Mouse (Mus musculus) embryonic facial prominence, embryonic 12.5 days (tissue): ENCODE measurements around the gene Glrb. TPM values are rescaled to one million over a fixed set of nuclear protein-coding genes. Genes with fewer than 3 reads are reported as not detected.
A peak's percentile ranks its signal among the peaks of the same experiment; 100 is the strongest.

Source experiments
- ATAC-seq: fragments of 200-750 bp; cut with Nextera tagmentation; 2 replicates; pipeline ENCODE4 v1.8.0; 2017; ENCODE audit not compliant: insufficient number of reproducible peaks, insufficient read depth, low FRiP score, low TSS enrichment
- H3K27ac ChIP-seq: fragments of 300-500 bp; sonication (generic); 2 replicates; pipeline ENCODE4 v1.5.1; 2016; ENCODE audit warnings: mild to moderate bottlenecking
- H3K27me3 ChIP-seq: fragments of 300-500 bp; sonication (generic); 2 replicates; pipeline ENCODE4 v1.6.1; 2016; ENCODE audit warnings: mild to moderate bottlenecking, moderate library complexity
- H3K36me3 ChIP-seq: fragments of 300-500 bp; sonication (generic); 2 replicates; pipeline ENCODE4 v1.6.1; 2016; ENCODE audit warnings: mild to moderate bottlenecking
- H3K4me1 ChIP-seq: fragments of 300-500 bp; sonication (generic); 2 replicates; pipeline ENCODE4 v1.6.1; 2016
- H3K4me2 ChIP-seq: fragments of 300-500 bp; sonication (generic); replicated peaks from 2 replicates; pipeline ENCODE4 v1.6.1; 2016; ENCODE audit warnings: mild to moderate bottlenecking, moderate library complexity
- H3K4me3 ChIP-seq: fragments of 300-500 bp; sonication (generic); 2 replicates; pipeline ENCODE4 v1.5.1; 2016; ENCODE audit warnings: mild to moderate bottlenecking
- H3K9ac ChIP-seq: fragments of 300-500 bp; sonication (generic); 2 replicates; pipeline ENCODE4 v1.6.1; 2016; ENCODE audit warnings: mild to moderate bottlenecking, moderate library complexity
- H3K9me3 ChIP-seq: fragments of 300-500 bp; sonication (generic); 2 replicates; pipeline ENCODE4 v1.6.1; 2016; ENCODE audit warnings: mild to moderate bottlenecking, moderate library complexity
- WGBS: fragments of 180-500 bp; shearing (Covaris S2); methylation state at CpG from one replicate; pipeline ENCODE4 v1.1.7; 2016; 5-methylcytosine and 5-hydroxymethylcytosine counted together
- polyA plus RNA-seq: library from polyadenylated mRNA; unstranded; fragments of >200 nt; fragmentation: Nextera tagmentation; extraction: Ambion mirVana; gene quantifications from 2 replicates; pipeline ENCODE4 v1.2.1, GENCODE M21; 2016

Gene Glrb
- polyA plus RNA-seq, 1 experiment from 2014 or later: 15.8 TPM

DNA sequence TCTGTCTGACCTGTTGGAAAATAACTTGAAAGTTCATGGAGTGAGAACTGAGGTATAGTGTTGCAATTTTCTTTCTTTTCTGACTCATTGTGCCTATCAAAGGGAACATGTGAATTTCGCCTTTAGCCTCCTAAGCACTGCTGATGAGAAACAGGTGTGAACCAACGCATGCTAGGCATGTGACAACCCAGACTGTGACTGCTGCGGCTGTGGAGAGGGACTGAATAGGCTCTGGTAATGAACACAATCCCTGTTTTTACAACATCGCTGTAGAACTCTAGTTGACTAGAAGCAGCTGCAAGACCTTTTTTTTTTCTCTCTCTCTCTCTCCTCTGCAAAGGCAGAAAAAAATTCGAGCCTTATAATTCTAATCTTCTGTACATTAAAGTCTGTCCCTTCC lies 34.9 kb downstream of the Glrb start:
- Histone ChIP-seq H3K4me1 (0 out of 2 replicates have a peak, but pooled peaks cover under 1% of the 10 kb centered on the region), H3K27me3 (no peaks in the 10 kb centered on the region), H3K9ac (no peak overlapping the region), H3K4me3 (no peak overlapping the region), H3K4me2 (no peak overlapping the region; the same call in 1 of the 2 replicates), H3K9me3 (no peaks in the 10 kb centered on the region), H3K36me3 (no peaks in the 10 kb centered on the region), H3K27ac (no peak overlapping the region)
- ATAC-seq: peak; percentile 84; the same call in 1 of the 2 replicates
- 10% methylated on average over 5 of the region's 5 CpGs for WGBS

- Histone ChIP-seq H3K9me3 (no peaks in the 10 kb centered on the region), H3K9ac (no peak overlapping the region), H3K27ac (no peak overlapping the region), H3K4me3 (no peak overlapping the region), H3K4me1 (no peaks in the 10 kb centered on the region), H3K4me2 (no peak overlapping the region), H3K36me3 (no peaks in the 10 kb centered on the region), H3K27me3 (no peaks in the 10 kb centered on the region)
- ATAC-seq: no peak
- 71% methylated on average over 7 of the region's 7 CpGs for WGBS
These were observed 38.6 kb downstream of the Glrb start for GRCm38 (mm10) chr3:80874690-80875353.

GRCm38 (mm10) chr3:80874081-80874480 lies 39.4 kb downstream of the Glrb start:
- no peaks in the 10 kb centered on the region for H3K9me3 ChIP-seq
- H3K27ac ChIP-seq: no peak overlapping the region
- no peaks in the 10 kb centered on the region for H3K4me1 ChIP-seq
- no peak for ATAC-seq
- no peak overlapping the region for H3K4me2 ChIP-seq
- no peaks in the 10 kb centered on the region for H3K36me3 ChIP-seq
- no peak overlapping the region for H3K9ac ChIP-seq
- no peak overlapping the region for H3K4me3 ChIP-seq
- WGBS: 58% methylated on average over 5 of the region's 5 CpGs
- no peaks in the 10 kb centered on the region for H3K27me3 ChIP-seq

GRCm38 (mm10) chr3:80871472-80872171 lies 41.8 kb downstream of the Glrb start:
- H3K9me3 ChIP-seq: no peaks in the 10 kb centered on the region
- no peak overlapping the region for H3K9ac ChIP-seq
- H3K27me3 ChIP-seq: no peaks in the 10 kb centered on the region
- H3K4me3 ChIP-seq: no peak overlapping the region
- no peak overlapping the region for H3K27ac ChIP-seq
- H3K36me3 ChIP-seq: no peaks in the 10 kb centered on the region
- ATAC-seq: no peak
- no peaks in the 10 kb centered on the region for H3K4me1 ChIP-seq
- no peak overlapping the region for H3K4me2 ChIP-seq
- 85% methylated on average over 1 of the region's 1 CpGs for WGBS

DNA sequence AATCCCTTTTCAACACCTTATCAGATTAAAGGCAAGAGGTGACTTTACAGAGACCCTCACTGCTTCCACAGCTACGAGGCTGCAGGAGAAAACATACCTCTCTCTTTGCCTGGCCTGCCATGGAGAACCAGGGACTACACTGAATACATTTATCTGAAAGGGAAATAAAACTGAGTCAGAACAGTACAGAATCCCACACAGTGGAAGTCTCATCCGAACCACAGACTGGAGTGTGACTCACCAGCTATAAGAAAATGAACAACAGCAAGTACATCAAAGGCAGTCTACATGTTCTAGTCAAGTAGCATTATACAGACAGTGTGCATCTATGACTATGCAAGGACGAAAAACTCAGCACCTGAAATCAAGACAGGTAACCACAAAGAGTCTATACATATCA lies 46.1 kb downstream of the Glrb start:
- no peaks in the 10 kb centered on the region for H3K36me3 ChIP-seq
- no peak overlapping the region for H3K9ac ChIP-seq
- H3K27me3 ChIP-seq: no peaks in the 10 kb centered on the region
- no peaks in the 10 kb centered on the region for H3K4me1 ChIP-seq
- ATAC-seq: no peak
- no peak overlapping the region for H3K27ac ChIP-seq
- no peak overlapping the region for H3K4me2 ChIP-seq
- H3K4me3 ChIP-seq: no peak overlapping the region
- 85% methylated on average over 3 of the region's 3 CpGs for WGBS
- no peaks in the 10 kb centered on the region for H3K9me3 ChIP-seq

DNA sequence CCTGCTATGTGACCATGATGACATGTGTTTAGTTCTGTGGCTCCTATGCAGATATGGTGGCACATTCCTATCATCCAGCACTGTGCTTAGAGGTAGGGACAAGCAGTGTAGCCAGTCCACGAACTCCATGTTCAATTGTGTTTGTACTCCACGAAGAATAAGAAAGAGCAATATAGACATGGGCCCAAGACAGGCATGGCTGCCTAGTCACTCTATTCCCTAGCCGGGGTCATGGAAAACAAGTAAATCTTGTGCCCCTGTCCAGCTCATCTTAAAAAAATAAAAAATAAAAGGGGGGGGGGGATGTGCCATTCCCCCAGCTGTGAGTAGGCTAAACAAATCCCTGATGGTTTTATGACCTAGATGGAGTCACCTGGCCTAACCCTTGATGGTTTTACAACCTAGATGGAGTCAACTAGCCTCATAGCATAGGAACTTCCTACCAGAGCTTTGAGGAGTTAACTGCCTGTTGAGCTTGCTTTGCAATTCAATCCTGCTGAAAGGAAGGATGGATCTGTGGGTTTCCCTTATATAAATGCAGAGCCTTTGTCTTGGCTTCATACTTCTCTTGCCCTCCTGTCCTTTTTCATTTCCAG lies 60.5 kb downstream of the Glrb start:
- Histone ChIP-seq H3K9me3 (no peaks in the 10 kb centered on the region), H3K27ac (no peak overlapping the region), H3K9ac (no peak overlapping the region), H3K4me3 (no peak overlapping the region), H3K36me3 (0 out of 2 replicates have a peak, but pooled peaks cover 4% of the 10 kb centered on the region), H3K4me1 (no peaks in the 10 kb centered on the region), H3K4me2 (no peak overlapping the region), H3K27me3 (no peaks in the 10 kb centered on the region)
- 89% methylated on average over 3 of the region's 3 CpGs for WGBS
- ATAC-seq: no peak

GRCm38 (mm10) chr3:80850947-80851346 lies 62.5 kb downstream of the Glrb start:
- Histone ChIP-seq H3K36me3 (0 out of 2 replicates have a peak, but pooled peaks cover 4% of the 10 kb centered on the region), H3K4me1 (no peaks in the 10 kb centered on the region), H3K27ac (no peak overlapping the region), H3K9ac (no peak overlapping the region), H3K9me3 (no peaks in the 10 kb centered on the region), H3K4me3 (no peak overlapping the region), H3K4me2 (no peak overlapping the region), H3K27me3 (no peaks in the 10 kb centered on the region)
- no peak for ATAC-seq
- 83% methylated on average over 10 of the region's 10 CpGs for WGBS

DNA sequence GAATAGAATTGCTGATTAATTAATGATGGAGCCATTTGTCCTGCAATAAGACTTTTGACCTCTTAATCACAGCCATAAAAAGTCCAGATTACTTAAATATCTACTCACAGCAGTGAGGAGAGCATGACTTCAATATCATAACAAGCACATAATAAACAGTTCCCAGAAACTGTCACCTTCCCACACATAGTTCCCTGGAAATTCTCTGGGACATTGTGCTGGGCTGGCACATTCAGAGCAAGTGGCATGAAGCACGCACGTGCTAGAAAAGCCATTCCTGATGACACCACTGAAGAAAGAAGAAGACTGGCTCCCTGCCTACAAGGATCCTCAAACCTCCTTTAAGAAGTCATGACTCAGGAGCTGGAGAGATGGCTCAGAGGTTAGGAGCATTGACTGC lies 67.8 kb downstream of the Glrb start:
- Histone ChIP-seq H3K9me3 (no peaks in the 10 kb centered on the region), H3K4me1 (no peaks in the 10 kb centered on the region), H3K4me3 (no peak overlapping the region), H3K4me2 (no peak overlapping the region), H3K9ac (no peak overlapping the region), H3K27ac (no peak overlapping the region), H3K27me3 (no peaks in the 10 kb centered on the region), H3K36me3 (0 out of 2 replicates have a peak, but pooled peaks cover 4% of the 10 kb centered on the region)
- WGBS: 78% methylated on average over 2 of the region's 2 CpGs
- ATAC-seq: no peak

GRCm38 (mm10) chr3:80839845-80840244 lies 73.6 kb downstream of the Glrb start:
- Histone ChIP-seq H3K9me3 (no peaks in the 10 kb centered on the region), H3K27me3 (no peaks in the 10 kb centered on the region), H3K4me1 (no peaks in the 10 kb centered on the region), H3K4me2 (no peak overlapping the region), H3K27ac (no peak overlapping the region), H3K36me3 (no peaks in the 10 kb centered on the region), H3K4me3 (no peak overlapping the region), H3K9ac (no peak overlapping the region)
- WGBS: 75% methylated on average over 5 of the region's 5 CpGs
- ATAC-seq: no peak

GRCm38 (mm10) chr3:80837583-80837982 lies 75.9 kb downstream of the Glrb start:
- no peaks in the 10 kb centered on the region for H3K27me3 ChIP-seq
- no peak for ATAC-seq
- no peak overlapping the region for H3K4me2 ChIP-seq
- H3K9me3 ChIP-seq: no peaks in the 10 kb centered on the region
- no peaks in the 10 kb centered on the region for H3K36me3 ChIP-seq
- 19% methylated on average over 3 of the region's 3 CpGs for WGBS
- H3K4me1 ChIP-seq: no peaks in the 10 kb centered on the region
- H3K9ac ChIP-seq: no peak overlapping the region
- no peak overlapping the region for H3K27ac ChIP-seq
- no peak overlapping the region for H3K4me3 ChIP-seq

- Histone ChIP-seq H3K4me3 (no peak overlapping the region), H3K4me1 (no peaks in the 10 kb centered on the region), H3K9me3 (no peaks in the 10 kb centered on the region), H3K9ac (no peak overlapping the region), H3K27me3 (no peaks in the 10 kb centered on the region), H3K4me2 (no peak overlapping the region), H3K36me3 (no peaks in the 10 kb centered on the region), H3K27ac (no peak overlapping the region)
- WGBS: 94% methylated on average over 1 of the region's 1 CpGs
- ATAC-seq: no peak
These were observed 89.5 kb downstream of the Glrb start for GRCm38 (mm10) chr3:80823975-80824374.

DNA sequence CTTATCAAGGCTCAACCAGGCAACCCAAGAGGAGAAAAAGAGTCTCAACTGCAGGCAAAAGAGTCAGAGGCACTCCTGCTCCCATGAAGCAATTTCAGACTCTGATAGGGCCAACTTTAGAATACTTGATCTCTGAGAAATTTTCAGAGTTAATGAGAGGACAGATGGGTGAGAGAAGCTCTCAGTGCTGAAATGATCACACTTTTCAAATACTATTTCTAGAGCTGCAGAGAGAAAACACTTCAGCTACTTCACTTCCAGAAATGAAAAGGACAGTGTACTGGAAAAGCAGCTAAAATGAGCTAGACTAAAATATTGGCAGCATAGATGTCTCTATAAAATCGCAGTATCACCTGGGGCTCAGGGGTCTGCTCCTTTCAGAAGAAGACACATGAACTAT lies 94.8 kb downstream of the Glrb start:
- no peak for ATAC-seq
- no peaks in the 10 kb centered on the region for H3K27me3 ChIP-seq
- no peaks in the 10 kb centered on the region for H3K4me1 ChIP-seq
- no peak overlapping the region for H3K4me3 ChIP-seq
- H3K36me3 ChIP-seq: no peaks in the 10 kb centered on the region
- no peak overlapping the region for H3K9ac ChIP-seq
- H3K4me2 ChIP-seq: no peak overlapping the region
- 93% methylated on average over 1 of the region's 1 CpGs for WGBS
- H3K27ac ChIP-seq: no peak overlapping the region
- no peaks in the 10 kb centered on the region for H3K9me3 ChIP-seq
